Mouse (Mus musculus): Measurements from ENCODE around the gene Fars2. TPM values are rescaled to one million over a fixed set of nuclear protein-coding genes. Genes with fewer than 3 reads are reported as not detected.
"Not testable (repeated sequence)": the region's sequence is repeated elsewhere in the genome, so short reads cannot be mapped to it uniquely, and the experiment has no call there.

Fars2 gene
- total RNA-seq, 1 experiment from 2014 or later, result 94.8 TPM

DNA sequence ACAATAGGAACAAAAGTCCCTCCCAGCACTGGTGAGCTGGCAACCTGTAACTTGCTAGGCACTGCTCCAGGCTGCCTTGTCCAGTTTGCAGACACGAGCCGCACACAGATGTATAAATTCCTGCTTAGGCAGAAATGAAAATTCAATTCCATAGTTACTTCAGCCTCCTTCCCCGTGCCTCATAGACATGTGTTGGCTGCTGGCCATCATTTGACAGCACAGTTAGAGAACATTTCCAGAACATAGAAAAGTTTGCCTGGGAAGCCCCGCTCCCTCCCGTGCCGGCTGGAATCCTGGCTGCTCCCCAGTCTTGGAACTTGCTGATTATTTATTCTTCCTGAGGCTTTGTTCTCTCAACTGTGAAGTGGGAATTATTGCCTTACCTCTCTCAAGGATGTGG, 178.6 kb downstream of the Fars2 start:
- peak; percentile 51 for DNase-seq

DNA sequence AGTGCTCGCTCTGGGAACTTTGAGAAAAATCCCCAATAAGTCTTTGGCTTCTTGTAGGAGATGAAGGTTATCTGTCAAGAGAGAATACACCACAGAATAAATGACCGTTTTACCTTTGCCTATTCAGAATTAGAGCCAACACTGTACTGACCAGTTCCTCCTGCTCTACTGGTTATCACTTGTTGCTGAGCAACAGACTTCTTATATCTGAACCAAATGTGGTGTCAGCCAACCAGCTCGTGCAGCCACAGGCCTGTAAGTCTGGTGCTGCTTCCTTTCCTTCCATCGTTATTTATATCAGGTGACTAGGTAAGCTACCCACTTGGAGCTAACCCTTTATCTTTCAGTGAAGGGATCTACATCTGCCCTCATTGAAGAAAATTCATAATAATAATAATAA, 179.4 kb downstream of the Fars2 start:
- DNase-seq, result no peak

DNA sequence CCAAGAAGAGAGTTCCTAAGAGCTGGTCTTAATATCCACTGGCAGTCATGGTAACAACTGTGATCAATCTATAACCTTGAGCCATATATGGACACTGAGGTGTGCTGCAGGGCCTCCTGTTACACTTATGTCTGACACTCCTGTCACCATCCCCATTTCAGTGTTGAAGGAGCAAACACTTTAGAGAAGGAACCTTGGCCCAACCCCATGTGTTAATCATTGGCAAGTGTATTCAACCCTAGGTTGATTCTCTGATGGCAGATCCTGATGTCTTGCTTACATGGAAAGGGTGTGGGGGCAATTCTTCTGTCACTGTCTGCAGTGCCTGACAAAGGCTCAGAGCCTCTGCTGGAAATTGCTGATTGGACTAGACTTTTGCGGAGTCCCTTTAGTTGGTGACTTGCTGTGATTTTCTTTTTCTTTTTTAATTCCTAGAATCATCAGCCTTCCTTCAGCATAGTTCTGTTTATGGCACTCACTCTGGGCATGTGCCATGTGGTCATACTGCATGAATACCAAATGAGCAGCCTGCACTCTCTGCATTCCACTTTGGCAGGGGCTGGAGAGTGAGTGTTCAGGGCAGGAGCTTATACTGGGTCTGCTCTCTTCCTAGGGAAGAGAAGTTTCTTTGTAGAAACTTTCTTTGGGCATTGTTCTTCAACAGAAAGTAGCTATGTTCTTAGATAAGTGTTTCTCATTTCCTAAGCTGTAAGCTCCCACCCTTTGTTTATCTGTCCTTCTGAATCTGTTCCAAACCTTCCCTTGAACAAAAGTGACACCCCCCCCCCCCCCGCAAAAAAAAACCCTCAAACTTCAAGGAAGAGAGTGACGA, 181.0 kb downstream of the Fars2 start:
- no peak for DNase-seq

DNA sequence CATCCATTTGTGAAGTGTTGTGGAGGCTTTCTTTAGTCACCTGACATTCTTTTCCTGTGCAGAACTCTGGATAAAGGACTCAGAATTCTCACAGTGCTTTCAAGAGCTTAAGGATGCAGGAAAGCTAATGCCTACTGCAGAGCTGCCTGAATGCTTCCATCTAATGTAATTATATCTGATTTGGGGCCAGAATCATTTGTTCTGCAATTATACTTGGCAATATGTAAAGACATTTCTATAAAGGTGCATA, 181.5 kb downstream of the Fars2 start:
- no peak for DNase-seq

DNA sequence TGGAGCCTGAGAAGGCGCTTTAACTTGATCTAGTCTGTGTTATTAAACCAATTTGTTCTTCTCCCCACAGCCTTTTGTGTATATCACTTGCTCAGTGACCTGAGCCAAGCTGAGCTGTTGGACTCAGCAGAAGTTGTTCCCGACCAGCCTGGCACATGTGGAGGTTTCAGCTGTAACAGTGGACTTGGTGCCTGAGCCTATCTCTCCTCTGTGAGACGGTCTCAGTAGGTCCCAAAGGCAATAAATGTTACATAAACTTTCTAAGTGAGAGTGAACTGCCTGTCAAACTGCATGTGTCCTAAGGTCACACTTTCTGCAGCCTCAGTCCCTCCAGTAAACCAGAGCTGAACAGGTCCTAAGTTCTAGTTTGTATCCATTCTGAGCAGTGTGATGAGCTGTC, 185.6 kb downstream of the Fars2 start:
- DNase-seq, result no peak

DNA sequence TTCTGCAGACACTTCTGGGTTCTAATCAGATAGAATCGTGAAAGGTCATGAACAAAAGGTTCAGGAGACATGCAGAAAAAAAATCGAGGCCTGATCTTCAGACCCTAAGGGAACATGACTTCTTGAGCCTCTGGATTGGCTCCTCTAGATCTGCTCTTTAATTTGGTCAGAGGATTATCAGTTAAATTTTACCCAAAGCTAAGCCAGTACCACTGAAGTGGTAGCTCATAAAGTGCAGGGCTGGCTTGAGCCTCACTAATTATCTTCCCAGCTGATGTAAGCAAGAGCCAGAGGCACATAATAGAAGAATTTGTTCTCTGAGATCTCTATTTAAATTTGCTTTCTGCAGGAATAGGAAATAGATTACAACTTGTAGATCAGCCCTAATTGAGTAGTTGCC, 188.1 kb downstream of the Fars2 start:
- no peak for DNase-seq

DNA sequence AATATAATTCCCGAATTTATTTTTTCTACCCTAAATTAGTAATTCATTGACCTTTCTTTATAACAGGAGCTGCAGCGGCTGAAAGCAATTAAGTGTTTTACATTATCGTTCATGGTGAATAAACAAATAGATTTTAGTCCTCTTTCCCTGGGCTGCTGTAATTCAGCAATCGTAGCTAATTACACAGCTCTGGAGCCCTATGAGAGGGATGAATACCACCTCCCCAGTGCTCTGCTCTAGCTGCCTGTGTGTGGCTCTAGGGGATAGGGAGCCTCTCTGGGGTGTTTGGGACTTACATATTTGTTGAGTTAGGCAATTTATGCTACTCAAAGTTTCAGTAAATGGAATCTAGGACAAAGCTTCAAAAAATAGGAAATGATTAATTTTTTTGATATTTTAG, 190.2 kb downstream of the Fars2 start:
- no peak for DNase-seq

DNA sequence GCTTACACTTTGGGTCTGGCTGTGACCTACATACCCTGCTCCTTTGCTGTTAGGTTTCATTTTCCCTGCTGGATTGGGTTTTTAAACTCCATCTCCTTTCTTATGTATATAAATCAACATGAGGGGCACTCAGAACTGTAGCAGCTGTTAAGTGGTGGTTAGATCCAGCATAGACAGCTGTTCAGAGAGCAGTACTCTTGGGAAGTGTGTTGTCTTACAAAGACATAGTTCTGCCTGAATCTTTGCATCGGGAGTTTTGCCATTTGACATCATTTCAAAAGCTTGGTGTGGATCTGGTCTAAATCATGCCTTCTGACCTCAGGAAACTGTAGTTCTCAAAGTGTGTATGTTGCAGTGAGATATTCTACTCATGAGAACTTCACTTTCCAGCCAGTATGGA, 191.9 kb downstream of the Fars2 start:
- no peak for DNase-seq

DNA sequence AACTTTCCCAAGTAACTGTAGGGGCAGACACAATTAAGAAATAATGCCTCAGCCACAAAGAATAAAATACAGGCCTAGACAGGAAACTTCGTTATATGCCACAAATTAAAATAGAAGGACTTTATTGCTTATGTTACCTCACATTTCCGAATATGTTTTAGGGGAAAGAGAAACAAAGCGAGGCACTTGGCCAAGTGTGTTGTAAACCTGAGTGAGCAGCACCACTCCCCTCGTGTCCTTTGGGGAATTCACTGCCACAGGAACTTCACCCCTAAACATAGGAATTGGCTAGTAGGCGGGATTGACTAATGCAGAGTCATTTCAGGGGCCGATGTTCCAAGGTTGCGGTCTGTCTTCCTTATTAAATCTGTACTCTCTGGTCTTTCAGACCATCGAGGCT, 197.0 kb downstream of the Fars2 start:
- no peak for DNase-seq

DNA sequence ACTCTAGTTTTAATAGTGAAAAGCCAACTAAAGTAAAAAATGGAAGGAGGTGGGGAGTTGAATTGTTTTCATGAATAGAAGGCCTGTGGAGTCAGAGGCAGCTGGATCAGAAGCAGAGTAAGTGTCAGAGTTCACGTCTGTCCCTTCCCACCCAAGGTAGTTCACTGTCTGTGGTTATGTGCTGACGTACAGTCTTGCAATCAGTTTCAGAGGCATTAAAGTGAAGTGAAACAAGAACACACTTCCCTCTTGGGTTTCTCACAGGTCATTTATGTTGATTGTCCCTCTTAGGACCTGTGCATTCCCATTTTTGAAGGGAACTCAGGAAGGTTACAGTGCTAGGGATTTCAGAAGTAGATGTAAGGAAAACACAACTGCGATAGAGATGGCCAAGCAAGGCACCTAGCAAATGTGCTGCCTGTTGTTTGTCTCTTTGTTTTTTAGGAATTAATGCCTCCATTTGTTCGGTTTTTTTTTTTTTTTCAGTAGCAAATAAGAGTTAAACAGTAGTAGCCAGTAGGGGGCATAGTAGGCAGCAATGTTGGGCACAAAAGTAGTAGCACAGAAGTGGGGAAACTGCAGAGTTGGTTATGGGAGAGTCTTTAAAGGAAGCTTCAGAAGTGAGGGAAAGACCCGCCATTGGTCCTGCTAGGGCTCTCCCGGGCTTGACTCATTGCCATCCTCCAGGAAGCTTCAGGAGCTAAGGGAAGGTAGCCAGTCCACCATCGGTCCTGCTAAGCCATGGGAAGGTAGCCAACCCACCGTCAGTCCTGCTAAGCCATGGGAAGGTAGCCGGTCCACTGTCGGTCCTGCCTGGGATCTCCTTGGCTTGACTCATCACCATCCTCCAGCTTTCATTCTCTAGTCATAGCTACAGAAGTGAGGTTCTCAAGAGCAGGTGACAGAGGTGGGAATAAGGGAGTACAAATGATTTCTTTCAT, 197.9 kb downstream of the Fars2 start:
- no peak for DNase-seq

DNA sequence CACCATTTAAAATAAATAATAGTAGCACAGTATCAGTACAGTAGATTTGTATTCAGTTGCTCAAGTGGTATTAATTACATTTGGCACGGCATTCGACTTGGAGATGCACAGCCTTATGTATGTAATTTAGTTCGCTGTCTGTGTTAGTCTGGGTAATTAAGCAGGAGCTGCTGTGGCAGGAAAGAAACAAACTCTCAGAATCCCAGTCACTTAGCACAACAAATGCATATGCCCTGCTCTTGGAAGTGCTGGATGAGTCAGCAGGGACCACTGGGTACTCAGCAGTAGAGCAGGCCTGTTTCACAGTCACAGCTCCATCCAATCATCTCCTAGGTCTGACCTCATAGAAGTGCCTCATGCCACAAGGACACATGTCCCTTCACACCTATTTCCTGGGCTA, 200.6 kb downstream of the Fars2 start:
- DNase-seq, result no peak

DNA sequence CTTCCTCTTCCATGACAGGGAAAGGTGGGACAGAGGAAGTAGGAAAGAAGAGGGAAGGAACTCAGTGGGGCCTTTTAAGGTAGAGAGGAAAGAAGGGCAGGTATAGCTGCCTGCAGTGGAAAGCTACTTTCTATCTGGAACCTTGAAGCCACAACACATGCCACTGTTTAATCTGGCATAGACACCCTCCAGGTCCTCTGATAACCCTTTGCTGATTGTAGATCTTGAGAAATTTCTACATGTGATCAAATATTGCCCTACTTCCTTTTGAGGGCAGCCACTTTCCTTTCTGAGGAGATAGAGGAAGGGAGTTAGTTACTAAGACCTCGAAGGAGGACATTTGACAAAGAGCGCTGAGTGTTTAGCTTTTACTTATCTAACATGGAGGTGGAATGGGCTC, 207.4 kb downstream of the Fars2 start:
- no peak for DNase-seq

DNA sequence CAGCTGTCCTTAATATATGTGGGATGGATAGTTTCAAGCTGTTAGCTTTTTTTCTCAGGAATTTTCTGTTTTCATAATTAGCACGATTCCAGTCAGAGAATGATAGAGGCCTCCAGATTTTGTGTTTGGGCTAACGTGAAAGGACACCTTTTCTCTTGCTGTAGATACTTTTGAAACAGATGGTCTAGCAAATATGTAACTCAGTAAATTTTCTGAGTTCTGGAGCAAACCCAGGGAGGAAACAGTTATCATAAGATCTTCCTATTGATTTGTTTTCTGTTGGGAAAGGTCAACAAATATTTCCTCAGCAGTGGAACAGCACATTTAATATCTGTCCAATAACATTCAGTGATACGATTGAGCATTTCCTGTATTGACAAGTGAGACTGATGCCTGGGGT, 209.3 kb downstream of the Fars2 start:
- DNase-seq, result no peak

DNA sequence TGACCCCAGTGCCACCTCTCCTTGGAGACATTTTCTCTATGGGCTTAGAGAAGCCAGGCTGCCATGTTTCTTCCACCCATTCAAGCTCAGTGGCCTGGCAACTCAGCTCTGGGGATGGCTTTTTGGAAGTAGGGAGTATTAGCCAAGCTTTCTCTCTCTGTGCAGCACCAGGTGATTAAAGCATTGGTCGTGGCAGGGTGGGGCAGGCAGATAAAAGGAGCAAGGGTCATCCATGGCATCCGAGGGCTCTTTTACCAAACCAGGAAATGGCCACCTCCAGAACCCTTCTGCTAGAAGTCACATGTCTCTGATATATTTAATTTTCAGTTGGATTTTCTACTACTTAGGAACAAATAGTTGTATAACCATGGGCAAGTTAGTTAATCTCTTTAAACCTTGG, 212.7 kb downstream of the Fars2 start:
- no peak for DNase-seq

DNA sequence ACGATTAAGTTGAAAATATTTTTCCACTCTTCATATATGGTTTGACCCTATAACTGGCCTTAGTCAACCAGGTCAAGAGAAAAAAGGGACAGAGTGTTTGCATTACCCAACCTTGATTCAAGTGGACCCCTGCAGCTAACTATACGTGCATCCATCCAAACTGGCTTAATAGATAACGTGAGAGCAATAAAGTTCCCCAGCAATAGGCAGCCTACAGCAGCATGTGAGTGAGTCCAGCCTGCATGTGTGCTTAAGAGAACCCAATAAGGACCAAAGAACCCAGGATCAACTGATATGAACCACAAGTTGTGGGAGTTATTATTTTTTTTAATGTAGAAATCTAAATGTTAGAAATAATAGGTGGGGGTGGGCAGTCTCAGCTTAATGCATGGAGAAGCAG, 213.3 kb downstream of the Fars2 start:
- DNase-seq, result no peak

DNA sequence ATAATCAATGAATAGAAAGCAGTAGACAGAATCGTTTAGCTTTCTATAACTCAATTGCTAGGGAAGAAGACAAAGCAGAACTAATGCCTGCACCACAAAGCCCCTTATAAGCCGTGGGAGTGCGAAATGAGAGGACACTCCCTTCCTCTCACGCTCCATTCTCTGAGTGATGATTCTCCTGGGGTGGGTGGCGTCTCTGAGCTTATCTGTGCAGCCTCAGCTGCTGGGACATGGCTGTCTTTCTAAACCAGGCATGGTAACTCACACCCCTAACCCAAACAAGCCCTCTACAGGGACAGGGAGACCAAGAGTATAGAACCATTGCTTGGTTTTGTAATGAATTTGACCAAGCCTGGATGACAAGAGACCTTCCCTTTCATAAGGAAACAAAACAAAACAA, 217.5 kb downstream of the Fars2 start:
- DNase-seq, result no peak

DNA sequence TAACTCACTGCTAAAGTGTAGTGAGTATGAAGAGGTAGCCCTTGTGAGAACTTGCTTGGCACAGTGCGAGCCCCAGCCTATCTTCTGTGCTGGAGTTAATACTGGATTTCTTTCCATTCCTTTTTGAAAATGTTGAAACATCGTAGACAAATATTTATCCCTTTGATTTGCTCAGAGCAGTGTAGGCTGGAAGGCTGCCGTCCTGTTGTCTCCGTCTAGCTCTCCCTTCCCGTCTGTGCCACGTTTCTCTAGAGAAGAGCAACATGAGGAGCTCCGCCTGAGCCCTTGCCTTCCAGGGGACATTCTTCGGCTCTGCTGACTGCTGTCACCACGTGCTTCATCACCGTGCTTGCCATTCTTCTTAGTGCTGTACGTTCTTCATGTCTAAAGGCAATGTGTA, 234.3 kb downstream of the Fars2 start:
- no peak for DNase-seq

DNA sequence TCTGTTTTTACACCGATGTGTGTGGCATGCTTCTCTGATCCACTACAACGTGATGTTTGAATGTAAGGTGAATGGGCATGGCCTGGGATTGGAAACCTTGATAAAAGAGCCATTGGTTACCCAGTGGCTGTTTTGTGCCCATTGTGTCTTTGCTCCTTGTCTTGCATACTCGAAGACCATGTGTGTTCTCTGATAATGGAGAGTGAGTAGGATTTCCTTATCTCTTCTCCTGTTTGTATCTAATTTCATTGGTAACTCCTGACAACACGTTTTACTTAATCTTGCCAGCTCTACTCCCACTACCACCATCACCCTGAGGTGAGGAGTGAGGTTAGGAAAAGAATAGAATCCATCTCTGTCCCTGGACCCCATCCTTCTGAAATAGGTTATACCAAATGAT, 240.3 kb downstream of the Fars2 start:
- no peak for DNase-seq

DNA sequence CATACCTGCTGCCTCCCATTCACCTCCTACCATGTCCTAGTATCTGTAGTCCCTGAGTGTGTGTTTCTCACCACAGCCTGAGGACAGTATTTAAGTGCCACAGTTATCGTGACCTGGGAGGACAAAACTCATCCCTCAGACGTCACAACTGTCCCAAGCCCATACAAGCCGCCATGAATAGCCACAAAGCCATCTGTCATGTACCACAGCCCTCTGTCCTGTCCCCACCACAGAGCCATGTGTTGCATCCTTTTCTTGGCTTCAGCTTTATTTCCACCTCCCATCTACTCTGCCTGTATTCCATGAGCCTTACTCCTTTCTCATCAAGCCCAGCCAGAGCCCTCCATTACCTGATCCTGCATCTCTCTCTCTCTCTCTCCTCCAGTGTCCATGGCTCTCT, 244.2 kb downstream of the Fars2 start:
- no peak for DNase-seq

DNA sequence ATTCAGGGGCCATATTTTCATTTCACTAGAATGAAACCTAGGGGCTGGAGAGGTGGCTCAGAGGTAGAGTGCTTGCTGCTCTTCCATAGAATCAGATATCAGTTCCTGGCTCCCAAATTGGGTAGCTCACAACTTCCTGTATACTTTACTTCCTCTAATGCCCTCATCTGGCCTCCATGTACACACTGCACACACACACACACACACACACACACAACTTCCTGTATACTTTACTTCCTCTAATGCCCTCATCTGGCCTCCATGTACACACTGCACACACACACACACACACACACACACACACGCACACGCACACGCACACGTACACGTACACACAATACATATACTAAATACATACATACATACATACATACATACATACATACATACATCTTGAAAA, 248.5 kb downstream of the Fars2 start:
- not testable (repeated sequence) for DNase-seq

DNA sequence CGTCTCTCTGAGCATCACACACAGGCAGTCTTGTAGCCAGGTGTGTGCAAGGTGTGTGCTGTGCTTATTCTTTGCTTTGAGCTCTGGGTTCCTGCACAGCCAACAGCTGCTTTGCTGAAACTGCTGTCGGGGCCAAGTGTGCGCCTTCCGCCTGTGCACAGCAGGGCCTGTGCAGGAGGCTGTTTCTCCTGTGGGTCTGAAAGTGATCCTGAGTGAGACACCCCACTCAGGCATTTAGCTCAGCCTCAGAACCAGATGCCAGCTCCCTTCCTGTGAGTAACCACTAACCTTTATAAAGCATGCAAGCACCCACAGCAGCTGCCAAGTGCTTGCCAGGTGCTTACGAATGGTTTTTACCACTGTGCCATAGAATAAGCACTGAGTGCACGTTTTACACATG, 249.1 kb downstream of the Fars2 start:
- DNase-seq, result no peak

DNA sequence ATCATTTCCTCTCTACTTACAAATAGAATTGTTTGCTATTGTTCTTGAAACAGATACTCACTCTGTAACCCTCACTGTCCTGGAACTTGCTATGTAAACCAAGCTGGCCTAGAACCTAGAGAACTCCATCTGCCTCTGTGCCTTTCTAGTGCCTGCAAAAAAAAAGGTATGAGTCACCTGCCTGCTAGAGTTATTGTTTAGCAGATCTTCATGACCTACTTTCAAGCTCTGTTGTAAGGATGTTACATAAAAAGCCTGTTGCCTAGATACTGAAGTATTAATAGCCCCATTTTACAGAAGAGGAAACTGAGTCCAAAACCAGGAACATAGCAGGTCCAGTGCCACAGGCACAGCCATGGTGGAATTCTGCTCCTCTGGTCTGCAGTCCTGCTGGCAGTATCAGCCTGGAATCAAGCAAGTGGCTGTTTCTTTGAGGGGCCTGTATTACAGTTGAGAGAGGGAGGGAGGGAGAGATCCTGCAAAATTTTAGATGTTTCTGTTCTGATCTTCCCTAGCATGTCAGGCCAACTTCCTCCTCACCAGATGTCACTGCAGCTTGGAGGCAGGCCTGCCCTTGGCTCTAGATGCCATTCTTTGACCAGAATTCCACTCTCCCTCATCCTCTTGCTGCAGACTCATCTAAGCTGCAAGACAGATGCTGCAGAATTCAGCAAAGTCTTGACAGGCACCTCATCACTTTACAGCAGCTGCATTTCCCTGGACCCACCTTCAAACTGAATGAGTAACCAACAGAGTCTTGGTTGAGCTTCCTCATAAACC, 250.7 kb downstream of the Fars2 start:
- DNase-seq, result no peak

DNA sequence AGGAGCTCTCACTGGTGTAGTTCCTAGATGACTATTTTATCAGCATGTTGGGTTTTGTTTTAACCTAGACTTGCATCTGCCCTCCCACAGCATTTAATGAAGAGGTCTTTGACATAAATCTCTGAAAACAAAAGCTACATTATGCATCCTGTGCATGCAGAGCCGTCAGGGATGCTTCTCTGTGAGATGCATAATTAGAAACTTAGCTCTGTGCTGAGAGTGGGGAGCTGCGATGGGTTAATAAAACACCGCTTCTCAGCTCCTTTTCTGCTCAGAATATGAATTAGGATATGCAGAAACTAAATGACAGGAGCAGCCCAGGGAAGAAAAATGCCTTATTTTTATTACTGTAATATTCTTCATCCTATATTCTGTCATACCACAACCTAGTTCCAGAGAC, 251.6 kb downstream of the Fars2 start:
- DNase-seq, result no peak

All from adrenal gland, postnatal 25 days (tissue).